Mouse (Mus musculus) c-Kit-negative CD71-positive TER-119-positive erythroid progenitor cells, embryonic 14.5 days (primary cell): ENCODE data around the gene P4ha2.

Experiments
- DNase-seq: peaks from one replicate; pipeline ENCODE4 v3.0.0-alpha.2; 2013; ENCODE audit warnings: low read depth, low spot score

P4ha2 gene

DNA sequence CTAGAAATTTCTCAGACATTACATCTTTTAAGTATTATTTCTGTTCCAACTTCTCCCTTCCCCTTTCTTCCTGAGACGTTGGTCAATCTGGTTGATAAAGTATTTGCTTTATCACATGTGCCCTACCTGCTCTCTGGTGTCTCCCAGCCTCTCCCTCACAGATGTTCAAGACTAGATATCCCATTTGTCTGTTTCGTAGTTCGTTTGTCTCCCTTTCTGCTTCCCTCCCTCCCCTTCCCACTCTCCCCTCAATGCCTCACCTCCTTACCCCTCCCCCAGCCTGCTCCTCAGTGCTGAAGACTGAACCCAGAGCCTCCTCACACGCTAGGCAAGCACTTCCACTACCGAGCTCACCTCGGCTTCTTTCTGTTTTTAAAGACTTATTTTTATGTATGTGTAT lies 35.0 kb downstream of the P4ha2 start:
- DNase-seq, result no peak

DNA sequence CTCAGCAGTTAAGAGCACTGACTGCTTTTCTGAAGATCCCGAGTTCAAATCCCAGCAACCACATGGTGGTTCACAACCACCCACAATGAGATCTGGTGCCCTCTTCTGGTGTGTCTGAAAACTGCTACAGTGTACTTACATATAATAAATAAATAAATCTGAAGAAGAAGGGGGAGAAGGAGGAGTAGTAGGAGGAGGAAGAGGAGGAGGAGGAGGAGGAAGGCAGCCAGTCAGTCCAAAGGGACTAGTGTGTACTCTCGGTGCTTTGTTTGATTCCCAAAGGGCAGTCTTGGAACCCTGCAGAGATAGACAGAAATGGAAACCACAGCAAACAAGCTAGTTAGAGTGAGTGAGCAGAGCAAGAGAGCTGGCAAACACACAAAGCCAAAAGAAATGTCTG lies 40.3 kb downstream of the P4ha2 start:
- peak; percentile 21 for DNase-seq

DNA sequence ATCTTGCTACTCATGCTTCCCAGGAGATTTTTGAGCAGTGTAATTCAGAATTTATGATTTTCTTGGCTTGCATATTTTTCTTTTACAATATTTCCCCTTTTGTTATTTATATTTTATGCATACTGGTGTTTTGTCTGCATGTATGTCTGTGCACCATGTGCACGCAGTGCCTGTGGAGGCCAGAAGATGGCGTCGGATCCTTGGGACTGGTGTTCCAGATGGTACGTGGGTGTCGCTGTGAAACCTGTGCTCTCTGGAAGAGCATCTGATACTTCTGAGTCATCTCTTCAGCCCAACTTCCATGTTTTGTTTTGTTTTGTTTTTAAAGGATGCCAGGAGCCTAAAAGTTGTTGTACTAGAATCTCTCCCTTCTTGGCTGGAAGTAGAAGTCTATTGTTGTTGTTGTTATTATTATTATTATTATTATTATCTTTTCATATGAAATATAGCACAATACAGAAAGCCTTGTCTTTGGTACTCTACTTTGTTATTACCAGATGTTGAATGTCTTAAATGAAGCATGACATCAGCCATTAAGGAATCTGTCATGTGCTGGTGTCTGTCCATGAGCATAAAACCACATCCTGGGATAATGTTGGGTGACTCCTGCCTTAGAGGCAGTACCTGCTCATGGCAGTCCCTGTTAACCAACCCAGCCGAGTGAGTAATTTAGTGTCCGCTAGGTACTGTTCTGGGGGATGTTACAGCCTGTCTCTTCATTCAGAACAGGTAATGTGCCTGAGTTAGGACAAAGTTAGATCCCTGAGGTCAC lies 41.5 kb downstream of the P4ha2 start:
- DNase-seq, result no peak

DNA sequence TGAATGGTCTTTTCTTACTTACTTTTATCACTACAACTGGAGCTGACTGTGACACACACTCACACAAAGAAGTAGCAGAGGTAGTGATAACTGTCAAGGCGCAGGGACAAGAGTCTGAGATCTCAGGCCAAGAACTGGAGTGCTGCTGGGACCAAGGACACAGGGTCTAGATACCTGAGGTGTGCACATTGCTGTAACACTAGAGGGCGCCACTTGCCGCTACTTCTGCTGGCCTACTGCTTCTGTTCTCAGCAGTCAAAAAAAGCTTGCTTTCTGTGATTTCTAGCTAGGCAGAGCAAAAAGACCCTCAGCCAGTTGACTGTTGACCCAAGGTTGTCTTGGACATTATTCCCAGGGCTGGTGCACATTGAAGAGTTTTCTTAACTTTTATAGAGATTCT lies 45.0 kb downstream of the P4ha2 start:
- no peak for DNase-seq

DNA sequence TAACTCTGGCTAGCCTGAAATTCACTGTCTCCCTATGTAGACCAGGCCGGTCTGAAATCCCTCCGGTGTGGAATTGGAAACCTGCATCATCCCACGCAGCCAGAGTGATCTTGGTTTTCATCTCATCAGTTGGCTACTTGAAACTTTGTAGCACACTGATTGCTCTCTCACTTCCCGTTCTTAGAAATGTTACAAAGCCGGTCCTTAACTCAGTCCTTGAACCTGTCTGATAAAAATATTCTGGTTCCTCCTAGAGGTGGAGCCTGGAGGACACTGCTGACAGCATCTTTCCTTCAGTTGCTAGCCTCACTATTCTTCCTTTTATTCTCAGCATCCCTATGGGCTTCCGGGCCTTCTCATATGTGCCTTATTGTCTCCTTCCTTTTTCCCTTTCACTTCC lies 46.1 kb downstream of the P4ha2 start:
- DNase-seq, result no peak

DNA sequence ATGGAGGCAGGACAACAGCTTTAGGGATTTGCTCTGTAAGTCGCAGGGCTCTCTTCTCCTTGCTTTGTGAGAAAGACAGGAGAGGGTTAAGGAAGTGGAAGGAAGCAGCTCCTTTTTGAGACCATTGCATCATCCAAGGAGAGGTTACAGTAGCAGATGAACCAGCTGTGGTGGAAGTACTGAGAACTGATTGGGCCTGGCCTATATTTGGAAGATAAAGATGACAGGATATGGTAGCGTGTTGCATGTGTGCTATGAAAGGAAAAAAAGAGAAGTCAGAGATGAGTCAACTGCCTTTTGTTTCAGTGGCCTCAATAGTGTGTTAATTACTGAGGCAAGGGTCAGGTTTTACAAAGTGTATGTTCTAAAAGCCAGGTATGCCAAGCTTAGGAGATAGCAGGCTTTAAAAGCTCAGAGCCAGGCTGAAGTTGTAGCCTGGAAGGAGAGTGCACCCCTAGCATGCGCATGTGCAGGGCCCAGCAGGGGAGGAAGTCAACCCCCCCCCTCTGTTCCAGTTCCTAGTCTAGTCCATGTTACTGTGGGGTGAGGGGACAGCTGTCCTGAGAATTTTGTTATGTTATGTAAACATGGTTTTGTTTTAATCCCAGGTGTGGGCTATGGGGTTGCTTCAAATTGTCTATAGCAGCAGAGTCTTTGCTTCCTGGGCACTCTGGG lies 50.0 kb downstream of the P4ha2 start:
- no peak for DNase-seq

DNA sequence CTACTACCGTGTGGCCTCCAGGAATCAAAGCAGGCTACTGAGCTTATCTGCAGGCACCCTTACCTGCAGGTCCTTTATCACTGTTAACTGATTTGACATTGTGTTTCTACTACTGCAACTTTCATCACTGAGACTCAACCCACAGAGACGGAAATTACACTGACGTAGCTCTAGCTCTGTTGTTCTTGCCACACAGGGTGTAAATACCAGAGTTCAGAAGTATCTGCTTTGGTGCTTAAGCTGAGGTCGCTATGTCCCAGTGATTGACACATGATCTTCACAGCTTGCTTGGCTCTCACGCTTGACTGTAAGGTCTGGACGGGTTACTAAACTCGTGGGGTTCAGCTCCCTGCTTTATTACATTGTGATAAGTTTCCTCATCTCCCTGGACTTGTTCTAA lies 51.2 kb downstream of the P4ha2 start:
- no peak for DNase-seq

DNA sequence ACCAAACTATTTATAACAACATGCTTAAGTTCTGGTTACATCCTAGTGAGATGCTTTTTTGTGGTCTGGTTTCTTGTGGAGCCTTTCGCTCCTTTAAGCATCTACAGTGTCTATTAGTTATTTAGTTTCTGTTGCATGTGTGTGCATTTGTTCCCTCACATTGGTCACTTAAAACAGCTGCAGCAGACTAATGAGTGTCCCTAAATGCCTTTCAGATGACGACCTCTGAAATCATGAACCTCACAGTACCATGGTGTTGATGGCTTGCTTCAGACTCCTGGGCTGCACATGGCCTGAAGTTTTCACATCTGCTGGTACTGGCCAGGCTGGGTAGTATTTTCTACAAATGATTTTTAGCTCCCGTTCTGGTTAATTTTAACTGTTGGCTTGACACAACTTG lies 53.1 kb downstream of the P4ha2 start:
- DNase-seq, result no peak

DNA sequence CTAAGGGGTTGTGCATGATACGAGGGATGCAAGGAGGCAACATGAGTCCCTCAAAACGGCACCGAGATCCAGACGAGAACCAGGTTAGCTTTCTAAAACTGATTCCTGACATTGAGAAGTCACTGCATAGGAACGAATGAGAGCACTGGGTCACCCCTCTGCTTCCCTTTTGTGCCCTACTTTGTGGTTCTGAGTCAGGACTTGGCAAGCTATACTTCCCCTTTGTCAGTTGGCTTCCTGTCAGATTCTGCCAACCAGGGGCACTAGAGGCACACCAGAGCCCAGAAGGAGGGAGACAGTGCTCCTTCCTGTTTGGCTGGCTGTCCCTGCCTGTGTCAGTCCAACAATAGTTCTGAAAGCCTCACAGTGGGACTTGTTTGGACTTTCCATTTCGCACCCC lies 56.0 kb downstream of the P4ha2 start:
- no peak for DNase-seq

DNA sequence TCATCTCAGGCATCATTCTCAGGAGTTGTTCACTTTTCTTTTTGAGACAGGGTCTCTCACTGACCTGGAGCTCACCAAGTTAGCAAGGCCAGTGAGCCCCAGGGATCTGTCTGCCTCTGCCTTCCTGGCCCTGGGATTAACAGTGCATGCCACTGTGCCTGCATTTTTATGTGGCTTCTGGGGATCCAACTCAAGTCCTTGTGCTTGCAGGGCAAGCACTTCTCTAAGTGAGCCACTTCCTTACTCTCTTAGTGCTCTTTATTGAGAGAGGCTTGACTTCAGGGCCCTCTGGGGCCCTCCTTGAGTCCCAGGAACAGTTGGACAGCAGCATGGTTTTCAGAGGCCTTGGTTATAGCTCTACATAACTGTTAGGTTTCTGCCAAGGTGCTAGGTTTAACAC lies 56.6 kb downstream of the P4ha2 start:
- DNase-seq, result no peak

DNA sequence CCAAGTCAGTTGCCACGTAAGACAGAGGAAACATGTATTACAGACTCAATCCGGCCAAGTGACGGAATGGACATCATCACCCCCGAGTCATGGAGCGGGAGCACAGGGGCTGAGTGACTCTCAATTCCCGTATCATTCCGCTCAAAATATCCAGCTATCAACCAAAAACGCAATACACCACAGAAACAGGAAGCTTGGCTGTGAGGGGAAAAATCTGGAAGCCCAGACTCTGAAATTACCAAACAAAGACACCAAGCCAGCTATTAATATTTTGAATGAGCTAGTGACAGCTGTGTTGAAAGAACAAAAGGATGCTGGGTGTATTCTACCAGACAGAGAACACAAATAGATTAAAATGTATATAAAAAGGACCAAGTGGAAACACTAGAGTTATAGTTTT lies 57.7 kb downstream of the P4ha2 start:
- DNase-seq, result no peak

DNA sequence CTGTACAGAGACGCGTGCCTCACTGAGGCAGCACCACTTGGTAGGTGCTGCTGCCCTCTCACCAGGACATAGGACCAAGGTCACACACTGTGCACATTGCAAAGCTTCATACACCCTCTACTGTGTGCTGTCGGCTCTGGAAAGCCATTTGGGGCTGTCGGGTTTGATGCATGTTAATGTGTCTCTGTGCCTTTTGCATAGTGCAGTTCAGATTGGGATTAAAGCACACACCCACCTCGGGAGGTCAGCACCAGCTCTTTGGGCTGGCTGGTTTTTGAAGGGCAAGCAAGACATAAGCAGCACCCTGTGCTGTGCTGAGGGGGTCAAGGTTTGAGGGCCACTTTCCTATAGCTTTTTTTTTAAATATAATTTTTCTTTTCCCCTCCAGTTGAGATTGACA lies 60.5 kb downstream of the P4ha2 start:
- DNase-seq, result no peak

DNA sequence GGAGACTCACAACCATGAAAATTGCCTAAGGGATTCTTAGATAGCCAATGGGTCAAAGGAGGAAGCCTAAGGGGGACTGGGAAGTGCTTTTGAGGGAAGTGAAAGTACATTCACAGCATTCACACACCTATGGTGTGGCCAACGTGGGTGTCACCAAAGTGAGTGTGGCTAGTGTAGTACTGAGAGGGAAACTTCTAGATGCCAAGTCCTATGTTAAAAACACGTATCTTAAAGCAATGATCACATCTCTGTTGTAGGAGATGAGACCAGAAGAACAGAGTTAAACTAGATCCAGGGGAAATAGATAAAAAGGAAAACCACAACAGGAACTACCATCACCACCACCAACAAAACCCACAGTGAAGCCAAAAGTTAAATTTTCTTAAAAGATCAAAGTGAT lies 61.0 kb downstream of the P4ha2 start:
- DNase-seq, result no peak

DNA sequence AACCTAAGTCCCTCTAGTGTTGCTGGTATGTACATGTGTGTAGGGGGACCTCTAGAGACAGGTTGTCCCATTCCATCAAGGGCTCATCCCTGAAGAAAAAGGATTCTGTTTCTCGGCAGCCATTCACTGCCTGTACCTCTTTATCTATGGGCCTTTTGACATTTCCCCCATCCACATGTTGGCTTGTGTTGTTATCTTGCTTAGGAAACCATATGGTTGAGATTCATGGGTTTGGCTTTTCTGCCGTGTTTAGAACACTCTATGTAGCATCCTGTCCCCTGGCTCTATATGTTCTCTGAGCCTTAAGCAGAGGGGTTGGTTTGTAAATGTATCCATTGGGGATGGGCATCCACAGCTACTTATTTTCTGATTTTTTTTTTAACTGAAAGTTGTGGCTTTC lies 61.6 kb downstream of the P4ha2 start:
- DNase-seq, result no peak

DNA sequence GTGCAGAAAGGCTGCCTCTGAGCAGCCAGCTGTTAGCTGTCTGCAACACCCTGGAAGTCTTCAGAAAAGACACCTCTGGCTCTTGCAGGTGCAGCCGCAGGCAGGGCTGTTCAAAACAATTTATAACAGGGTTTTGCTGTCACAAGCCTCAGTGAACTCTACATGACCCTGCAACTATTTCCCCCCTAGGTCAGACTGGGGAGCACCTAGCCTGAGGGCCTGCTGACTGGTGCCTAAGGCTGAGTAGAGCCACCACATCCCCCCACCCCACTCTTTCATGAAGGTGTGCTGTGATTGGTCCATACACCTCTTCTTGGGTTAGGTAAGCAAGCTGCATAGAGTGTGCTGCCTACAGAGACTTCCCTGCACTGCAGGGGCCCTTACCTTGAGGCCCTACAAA lies 63.1 kb downstream of the P4ha2 start:
- DNase-seq, result no peak

DNA sequence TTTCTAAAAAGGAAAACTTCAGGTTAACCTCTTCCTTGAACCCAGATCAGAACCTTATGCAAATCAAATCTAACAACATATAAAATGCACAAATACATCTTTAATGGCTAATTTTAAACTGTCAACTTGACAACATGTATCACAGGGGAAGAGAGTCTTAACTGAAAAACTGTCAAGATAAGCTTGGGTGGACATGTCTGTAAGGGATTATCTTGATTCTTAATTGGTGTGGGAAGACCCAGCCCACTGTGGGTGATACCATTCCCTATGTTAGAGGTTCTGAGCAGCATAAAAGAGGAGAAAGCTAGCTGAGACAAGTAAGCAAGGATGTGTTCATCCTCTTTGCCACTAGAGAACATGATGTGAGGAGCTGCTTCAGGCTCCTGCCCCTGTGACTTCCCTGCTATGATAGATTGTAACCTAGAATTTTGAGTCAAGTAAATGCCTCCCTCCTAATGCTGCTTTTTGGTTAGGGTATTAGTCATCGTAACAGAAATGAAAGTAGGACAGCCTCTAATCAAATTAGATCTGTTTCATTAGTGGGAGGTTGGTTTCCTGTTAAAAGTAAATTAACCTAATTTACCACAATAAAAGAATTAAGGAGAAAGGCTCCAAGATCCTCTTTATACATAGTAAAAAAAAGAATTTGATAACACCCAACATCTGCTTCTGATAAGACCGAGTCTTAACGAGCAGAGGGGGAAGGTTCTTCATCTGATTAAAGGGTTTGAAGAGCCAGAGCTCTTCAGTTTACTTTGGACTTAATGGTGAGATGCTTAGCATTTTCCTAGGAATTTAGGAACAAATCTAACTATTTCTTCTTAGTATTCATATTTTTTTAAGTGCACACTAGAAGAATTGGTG lies 69.8 kb downstream of the P4ha2 start:
- DNase-seq, result no peak

DNA sequence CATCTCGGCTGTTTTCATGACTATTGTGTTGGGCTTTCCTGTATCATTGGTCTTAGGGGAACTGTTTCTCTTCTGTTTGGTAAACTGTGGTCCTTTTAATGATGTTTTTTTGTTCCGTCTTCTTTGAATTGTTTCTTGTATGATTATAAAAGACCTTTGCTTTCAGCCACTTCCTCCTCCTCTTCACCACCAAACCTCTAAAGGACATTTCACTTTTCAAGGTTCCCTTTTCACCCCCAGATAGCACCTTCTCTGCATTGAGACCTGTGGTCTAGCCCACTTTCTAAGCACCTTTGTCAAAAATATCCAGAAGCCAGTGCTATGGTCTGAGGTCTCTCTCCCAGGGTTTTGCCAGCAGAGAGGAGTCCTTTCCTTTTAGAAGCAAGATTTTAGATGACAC lies 71.3 kb downstream of the P4ha2 start:
- DNase-seq, result no peak

DNA sequence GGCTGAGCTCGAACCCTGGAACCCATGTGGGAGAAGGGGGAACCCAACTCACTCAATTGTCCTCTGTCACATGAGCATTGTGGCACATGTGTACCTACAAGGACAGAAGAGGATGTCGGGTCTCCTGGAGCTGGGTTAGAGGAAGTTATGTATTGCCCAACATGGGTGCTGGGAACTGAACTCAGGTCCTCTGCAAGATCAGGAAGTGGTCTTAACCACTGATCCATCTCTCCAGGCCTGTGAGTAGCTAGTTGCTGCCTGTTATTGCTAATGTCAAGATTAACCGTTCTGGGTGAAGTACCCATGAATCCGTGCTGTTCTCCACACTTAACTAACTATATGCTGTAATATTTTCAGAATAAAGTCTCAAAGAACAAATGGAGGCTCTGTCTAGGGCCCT lies 74.3 kb downstream of the P4ha2 start:
- DNase-seq, result no peak

DNA sequence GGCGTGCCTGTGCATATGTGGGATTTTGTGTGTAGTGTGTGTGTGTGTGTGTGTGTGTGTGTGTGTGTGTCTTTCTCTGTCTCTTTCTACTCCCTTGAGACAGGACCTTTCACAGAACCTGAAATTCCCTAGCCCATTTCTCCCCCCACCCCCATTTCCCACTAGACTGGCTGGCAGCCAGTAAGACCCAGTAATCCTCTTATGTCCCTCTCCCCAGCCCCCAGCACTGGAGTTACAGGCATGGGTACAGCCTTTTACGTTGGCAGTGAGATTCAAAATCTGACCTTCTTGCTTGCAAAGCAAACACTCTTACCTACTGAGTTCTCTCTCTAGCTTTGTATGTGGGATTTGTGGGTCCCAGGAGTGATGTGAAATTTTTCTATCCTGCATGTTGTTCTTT lies 75.0 kb downstream of the P4ha2 start:
- no peak for DNase-seq
